Mouse (Mus musculus): Measurements from ENCODE around the gene Dnajb5. TPM values are rescaled to one million over a fixed set of nuclear protein-coding genes. Genes with fewer than 3 reads are reported as not detected.

The Dnajb5 gene
- polyA plus RNA-seq, 1 experiment from 2014 or later = 15.4 TPM

- no peak overlapping the region for H3K4me3 ChIP-seq (ENCODE audit: low read depth, low read length)
- peak overlapping the region; percentile 14; the same call in 1 of the 2 replicates for H3K9ac ChIP-seq (ENCODE audit: low read depth, low read length)
- peaks cover 30% of the 10 kb centered on the region for H3K36me3 ChIP-seq (ENCODE audit: control insufficient read depth, insufficient read depth, low read length)
- no peaks in the 10 kb centered on the region for H3K9me3 ChIP-seq (ENCODE audit: control insufficient read depth, low read length)
- no peak overlapping the region for H3K4me2 ChIP-seq (ENCODE audit: low read depth, low read length)
- WGBS = 34% methylated on average over 9 of the region's 10 CpGs
- DNase-seq (ENCODE audit: low spot score) (peak; percentile 59), ATAC-seq (ENCODE audit: low read depth) (no peak)
- H3K27ac ChIP-seq (replicated peaks; ENCODE audit: low read depth, low read length) = peak overlapping the region; percentile 29
- peaks cover 15% of the 10 kb centered on the region for H3K4me1 ChIP-seq (ENCODE audit: control insufficient read depth, insufficient read depth, low read length)
- no peaks in the 10 kb centered on the region for H3K27me3 ChIP-seq (replicated peaks; ENCODE audit: control insufficient read depth, insufficient read depth, low read length)
Observed at GRCm38 (mm10) chr4:42953435-42954094, 4.0 kb downstream of the Dnajb5 start.

GRCm38 (mm10) chr4:42954297-42954696, 4.7 kb downstream of the Dnajb5 start:
- no peak overlapping the region for H3K4me3 ChIP-seq (ENCODE audit: low read depth, low read length)
- DNase-seq (ENCODE audit: low spot score) (peak; percentile 53), ATAC-seq (ENCODE audit: low read depth) (no peak)
- peaks cover 9% of the 10 kb centered on the region for H3K4me1 ChIP-seq (ENCODE audit: control insufficient read depth, insufficient read depth, low read length)
- peaks cover 30% of the 10 kb centered on the region for H3K36me3 ChIP-seq (ENCODE audit: control insufficient read depth, insufficient read depth, low read length)
- WGBS = 10% methylated on average over 10 of the region's 10 CpGs
- H3K27me3 ChIP-seq (replicated peaks; ENCODE audit: control insufficient read depth, insufficient read depth, low read length) = no peaks in the 10 kb centered on the region
- 0 out of 2 replicates have a peak overlapping the region, but pooled peaks have one; percentile 3 for H3K9ac ChIP-seq (ENCODE audit: low read depth, low read length)
- H3K4me2 ChIP-seq (ENCODE audit: low read depth, low read length) = no peak overlapping the region
- H3K27ac ChIP-seq (replicated peaks; ENCODE audit: low read depth, low read length) = no peak overlapping the region
- no peaks in the 10 kb centered on the region for H3K9me3 ChIP-seq (ENCODE audit: control insufficient read depth, low read length)

GRCm38 (mm10) chr4:42955200-42955599, 5.6 kb downstream of the Dnajb5 start:
- peaks cover 30% of the 10 kb centered on the region for H3K36me3 ChIP-seq (ENCODE audit: control insufficient read depth, insufficient read depth, low read length)
- H3K27me3 ChIP-seq (replicated peaks; ENCODE audit: control insufficient read depth, insufficient read depth, low read length) = no peaks in the 10 kb centered on the region
- WGBS = 94% methylated on average over 3 of the region's 3 CpGs
- H3K4me2 ChIP-seq (ENCODE audit: low read depth, low read length) = no peak overlapping the region
- no peak overlapping the region for H3K4me3 ChIP-seq (ENCODE audit: low read depth, low read length)
- H3K9ac ChIP-seq (ENCODE audit: low read depth, low read length) = no peak overlapping the region
- ATAC-seq (ENCODE audit: low read depth) (no peak), DNase-seq (ENCODE audit: low spot score) (no peak)
- H3K4me1 ChIP-seq (ENCODE audit: control insufficient read depth, insufficient read depth, low read length) = peaks cover 9% of the 10 kb centered on the region
- H3K9me3 ChIP-seq (ENCODE audit: control insufficient read depth, low read length) = no peaks in the 10 kb centered on the region
- H3K27ac ChIP-seq (replicated peaks; ENCODE audit: low read depth, low read length) = no peak overlapping the region

GRCm38 (mm10) chr4:42956581-42956980, 7.0 kb downstream of the Dnajb5 start:
- DNase-seq (ENCODE audit: low spot score) = no peak
- no peak for ATAC-seq (ENCODE audit: low read depth)
- no peaks in the 10 kb centered on the region for H3K9me3 ChIP-seq (ENCODE audit: control insufficient read depth, low read length)
- H3K4me2 ChIP-seq (ENCODE audit: low read depth, low read length) = no peak overlapping the region
- H3K27ac ChIP-seq (replicated peaks; ENCODE audit: low read depth, low read length) = no peak overlapping the region
- H3K4me3 ChIP-seq (ENCODE audit: low read depth, low read length) = no peak overlapping the region
- H3K36me3 ChIP-seq (ENCODE audit: control insufficient read depth, insufficient read depth, low read length) = peaks cover 30% of the 10 kb centered on the region
- H3K4me1 ChIP-seq (ENCODE audit: control insufficient read depth, insufficient read depth, low read length) = no peaks in the 10 kb centered on the region
- H3K27me3 ChIP-seq (replicated peaks; ENCODE audit: control insufficient read depth, insufficient read depth, low read length) = no peaks in the 10 kb centered on the region
- H3K9ac ChIP-seq (ENCODE audit: low read depth, low read length) = no peak overlapping the region
- WGBS = 93% methylated on average over 17 of the region's 17 CpGs

GRCm38 (mm10) chr4:42957306-42957705, 7.7 kb downstream of the Dnajb5 start:
- ATAC-seq (ENCODE audit: low read depth) = no peak
- WGBS = 86% methylated on average over 11 of the region's 11 CpGs
- Histone ChIP-seq H3K36me3 (ENCODE audit: control insufficient read depth, insufficient read depth, low read length) (peaks cover 30% of the 10 kb centered on the region), H3K4me2 (ENCODE audit: low read depth, low read length) (no peak overlapping the region), H3K4me3 (ENCODE audit: low read depth, low read length) (no peak overlapping the region), H3K27me3 (replicated peaks; ENCODE audit: control insufficient read depth, insufficient read depth, low read length) (no peaks in the 10 kb centered on the region), H3K4me1 (ENCODE audit: control insufficient read depth, insufficient read depth, low read length) (no peaks in the 10 kb centered on the region), H3K9me3 (ENCODE audit: control insufficient read depth, low read length) (no peaks in the 10 kb centered on the region), H3K9ac (ENCODE audit: low read depth, low read length) (no peak overlapping the region), H3K27ac (replicated peaks; ENCODE audit: low read depth, low read length) (no peak overlapping the region)
- DNase-seq (ENCODE audit: low spot score) = no peak

GRCm38 (mm10) chr4:42957979-42958378, 8.4 kb downstream of the Dnajb5 start:
- Histone ChIP-seq H3K4me1 (ENCODE audit: control insufficient read depth, insufficient read depth, low read length) (no peaks in the 10 kb centered on the region), H3K4me2 (ENCODE audit: low read depth, low read length) (no peak overlapping the region), H3K36me3 (ENCODE audit: control insufficient read depth, insufficient read depth, low read length) (peaks cover 30% of the 10 kb centered on the region), H3K9ac (ENCODE audit: low read depth, low read length) (no peak overlapping the region; the same call in 1 of the 2 replicates), H3K27me3 (replicated peaks; ENCODE audit: control insufficient read depth, insufficient read depth, low read length) (no peaks in the 10 kb centered on the region), H3K27ac (replicated peaks; ENCODE audit: low read depth, low read length) (no peak overlapping the region), H3K9me3 (ENCODE audit: control insufficient read depth, low read length) (no peaks in the 10 kb centered on the region), H3K4me3 (ENCODE audit: low read depth, low read length) (no peak overlapping the region)
- DNase-seq (ENCODE audit: low spot score) = peak; percentile 14
- no peak for ATAC-seq (ENCODE audit: low read depth)
- WGBS = 88% methylated on average over 8 of the region's 8 CpGs

- Histone ChIP-seq H3K9me3 (ENCODE audit: control insufficient read depth, low read length) (no peaks in the 10 kb centered on the region), H3K4me3 (ENCODE audit: low read depth, low read length) (no peak overlapping the region), H3K27ac (replicated peaks; ENCODE audit: low read depth, low read length) (no peak overlapping the region), H3K4me1 (ENCODE audit: control insufficient read depth, insufficient read depth, low read length) (no peaks in the 10 kb centered on the region), H3K4me2 (ENCODE audit: low read depth, low read length) (no peak overlapping the region), H3K36me3 (ENCODE audit: control insufficient read depth, insufficient read depth, low read length) (peaks cover 30% of the 10 kb centered on the region), H3K27me3 (replicated peaks; ENCODE audit: control insufficient read depth, insufficient read depth, low read length) (no peaks in the 10 kb centered on the region), H3K9ac (ENCODE audit: low read depth, low read length) (no peak overlapping the region)
- WGBS = 66% methylated on average over 8 of the region's 8 CpGs
- no peak for ATAC-seq (ENCODE audit: low read depth)
- peak; percentile 8 for DNase-seq (ENCODE audit: low spot score)
Observed at GRCm38 (mm10) chr4:42958942-42959341, 9.3 kb downstream of the Dnajb5 start.

- H3K4me2 ChIP-seq (ENCODE audit: low read depth, low read length) = no peak overlapping the region
- ATAC-seq (ENCODE audit: low read depth) (no peak), DNase-seq (ENCODE audit: low spot score) (no peak)
- H3K9ac ChIP-seq (ENCODE audit: low read depth, low read length) = no peak overlapping the region
- H3K27me3 ChIP-seq (replicated peaks; ENCODE audit: control insufficient read depth, insufficient read depth, low read length) = no peaks in the 10 kb centered on the region
- no peaks in the 10 kb centered on the region for H3K4me1 ChIP-seq (ENCODE audit: control insufficient read depth, insufficient read depth, low read length)
- H3K27ac ChIP-seq (replicated peaks; ENCODE audit: low read depth, low read length) = no peak overlapping the region
- 53% methylated on average over 4 of the region's 4 CpGs for WGBS
- no peaks in the 10 kb centered on the region for H3K9me3 ChIP-seq (ENCODE audit: control insufficient read depth, low read length)
- H3K36me3 ChIP-seq (ENCODE audit: control insufficient read depth, insufficient read depth, low read length) = peaks cover 30% of the 10 kb centered on the region
- H3K4me3 ChIP-seq (ENCODE audit: low read depth, low read length) = no peak overlapping the region
Observed at GRCm38 (mm10) chr4:42959382-42959781, 9.8 kb downstream of the Dnajb5 start.

- no peak for ATAC-seq (ENCODE audit: low read depth)
- no peaks in the 10 kb centered on the region for H3K27me3 ChIP-seq (replicated peaks; ENCODE audit: control insufficient read depth, insufficient read depth, low read length)
- WGBS = 33% methylated on average over 4 of the region's 4 CpGs
- H3K36me3 ChIP-seq (ENCODE audit: control insufficient read depth, insufficient read depth, low read length) = peaks cover 15% of the 10 kb centered on the region
- H3K9me3 ChIP-seq (ENCODE audit: control insufficient read depth, low read length) = no peaks in the 10 kb centered on the region
- DNase-seq (ENCODE audit: low spot score) = peak; percentile 51
- no peak overlapping the region for H3K4me2 ChIP-seq (ENCODE audit: low read depth, low read length)
- H3K4me3 ChIP-seq (ENCODE audit: low read depth, low read length) = no peak overlapping the region
- no peak overlapping the region for H3K9ac ChIP-seq (ENCODE audit: low read depth, low read length)
- H3K4me1 ChIP-seq (ENCODE audit: control insufficient read depth, insufficient read depth, low read length) = no peaks in the 10 kb centered on the region
- no peak overlapping the region for H3K27ac ChIP-seq (replicated peaks; ENCODE audit: low read depth, low read length)
Observed at GRCm38 (mm10) chr4:42961592-42961991, 12.0 kb downstream of the Dnajb5 start.
